Mouse (Mus musculus) spleen, adult 12 weeks (tissue): ENCODE measurements around the gene Btn2a2.

Experiments
- DNase-seq: peaks from one replicate; pipeline ENCODE4 v3.0.0; 2022; ENCODE audit warnings: low spot score

Gene Btn2a2

GRCm38 (mm10) chr13:23521703-23522102 lies 33.0 kb upstream of the Btn2a2 start:
- DNase-seq: peak; percentile 74

DNA sequence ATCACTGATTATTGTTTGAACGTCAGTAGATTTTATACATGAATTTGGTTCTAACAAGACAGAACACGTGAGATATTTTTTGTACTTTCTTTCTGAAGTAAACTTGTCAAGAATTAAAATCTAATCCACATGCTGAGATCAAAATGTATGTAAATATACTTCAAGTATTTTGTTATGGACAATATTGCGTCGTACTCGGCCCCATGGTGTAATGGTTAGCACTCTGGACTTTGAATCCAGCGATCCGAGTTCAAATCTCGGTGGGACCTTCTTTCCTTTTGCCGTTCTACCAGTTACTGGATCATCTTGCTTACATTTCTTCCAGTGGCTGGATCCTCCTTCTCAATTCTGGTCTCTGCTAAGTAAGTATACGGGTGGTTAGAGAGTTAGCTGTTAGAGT lies 30.8 kb upstream of the Btn2a2 start:
- peak; percentile 78 for DNase-seq

GRCm38 (mm10) chr13:23518885-23519284 lies 30.2 kb upstream of the Btn2a2 start:
- DNase-seq: peak; percentile 78

GRCm38 (mm10) chr13:23518295-23518603 lies 29.6 kb upstream of the Btn2a2 start:
- DNase-seq: no peak

DNA sequence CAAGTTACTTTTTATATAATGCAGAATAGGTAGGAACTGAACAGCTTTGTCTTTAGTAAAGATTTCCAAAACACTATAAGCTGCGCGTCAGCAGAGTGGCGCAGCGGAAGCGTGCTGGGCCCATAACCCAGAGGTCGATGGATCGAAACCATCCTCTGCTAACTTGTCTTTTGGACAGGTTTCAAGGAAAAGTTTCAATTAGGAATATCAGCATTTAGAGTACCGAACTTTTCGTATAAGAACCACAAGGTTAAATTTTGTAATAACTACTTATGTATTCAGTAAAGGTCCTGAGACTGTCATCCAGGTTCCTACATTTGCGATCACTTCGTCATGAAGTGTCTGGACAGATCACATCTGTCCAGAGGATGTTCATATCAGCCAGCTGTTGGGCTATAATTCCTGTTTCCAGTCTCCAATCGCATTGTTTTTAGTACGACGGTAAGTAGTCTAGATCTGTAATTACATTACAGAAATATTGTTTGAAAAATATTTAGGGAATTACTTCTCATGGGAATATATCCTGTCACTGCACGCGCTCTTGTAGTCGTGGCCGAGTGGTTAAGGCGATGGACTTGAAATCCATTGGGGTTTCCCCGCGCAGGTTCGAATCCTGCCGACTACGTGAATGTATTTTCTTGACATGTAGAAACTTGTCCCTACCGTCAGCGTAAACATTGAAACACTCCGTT lies 29.1 kb upstream of the Btn2a2 start:
- peak; percentile 92 for DNase-seq

DNA sequence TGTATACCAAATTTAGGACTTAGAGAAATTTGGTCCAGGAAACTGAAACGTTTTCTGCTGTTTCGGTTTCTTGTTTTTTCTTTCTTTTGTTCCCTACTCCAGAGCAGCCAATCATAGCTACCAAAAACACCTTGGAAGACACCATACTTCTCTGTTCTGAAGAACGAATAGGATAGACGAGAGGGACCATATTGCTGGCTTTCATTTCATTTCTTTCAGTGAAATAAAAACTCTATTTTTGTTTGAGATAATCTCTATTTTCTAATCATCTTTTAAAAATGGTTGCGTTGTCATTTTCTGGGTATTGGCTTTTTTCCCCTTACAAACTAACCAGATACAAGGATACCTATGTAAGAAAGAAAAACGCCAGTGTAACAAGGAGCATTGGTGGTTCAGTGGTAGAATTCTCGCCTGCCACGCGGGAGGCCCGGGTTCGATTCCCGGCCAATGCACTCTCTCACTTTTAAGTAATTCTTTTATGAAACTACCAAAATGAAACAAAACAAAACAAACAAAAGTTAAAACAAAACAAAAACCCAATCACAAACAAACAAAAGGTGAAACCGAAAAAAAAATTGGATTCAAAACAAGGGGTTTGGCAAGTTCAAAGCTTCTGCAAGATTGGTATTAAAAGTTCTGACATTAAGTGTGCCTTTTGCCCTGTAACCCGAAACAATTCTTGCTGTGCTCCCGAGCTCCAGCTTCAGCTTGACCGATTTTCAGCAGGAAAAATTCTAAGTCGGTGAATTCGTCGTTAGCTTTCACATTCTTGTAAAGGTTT lies 28.4 kb upstream of the Btn2a2 start:
- peak; percentile 68 for DNase-seq

DNA sequence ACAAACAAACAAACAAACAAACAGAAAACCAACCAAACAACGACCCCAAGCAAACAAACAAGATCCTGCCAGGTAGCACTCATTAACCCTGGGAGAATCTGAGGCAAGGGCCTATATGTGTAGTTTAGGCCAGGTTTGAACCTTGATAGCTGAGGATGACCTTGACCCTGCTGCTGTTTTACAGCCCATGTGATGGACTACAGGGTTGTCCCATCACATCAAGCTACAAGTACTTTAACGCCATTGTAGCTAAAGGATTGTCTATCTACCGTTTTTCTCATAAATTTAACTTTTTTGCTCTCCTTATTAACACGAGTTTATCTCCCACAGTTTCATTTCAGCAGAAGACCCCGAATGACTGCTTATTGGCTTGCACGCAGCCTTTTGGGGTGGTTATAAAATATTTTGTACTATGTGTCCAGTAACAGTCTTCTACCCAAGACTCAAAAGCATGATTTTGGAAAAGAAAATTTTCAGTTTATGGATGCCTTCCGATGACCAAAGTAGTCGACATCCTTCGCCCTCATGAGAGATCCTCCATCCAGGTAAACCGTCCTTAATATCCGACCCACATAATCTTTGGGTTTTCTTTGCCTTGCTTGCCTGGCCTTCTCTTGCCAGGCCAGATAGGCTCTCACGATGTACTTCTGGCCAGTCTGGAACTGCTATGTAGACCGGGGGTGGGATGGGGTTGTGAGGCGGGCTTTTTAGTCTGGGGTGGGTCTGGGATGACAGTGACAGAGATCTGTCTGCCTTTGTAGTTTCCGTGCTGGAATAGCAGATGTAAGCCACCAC lies 27.4 kb upstream of the Btn2a2 start:
- DNase-seq: no peak

DNA sequence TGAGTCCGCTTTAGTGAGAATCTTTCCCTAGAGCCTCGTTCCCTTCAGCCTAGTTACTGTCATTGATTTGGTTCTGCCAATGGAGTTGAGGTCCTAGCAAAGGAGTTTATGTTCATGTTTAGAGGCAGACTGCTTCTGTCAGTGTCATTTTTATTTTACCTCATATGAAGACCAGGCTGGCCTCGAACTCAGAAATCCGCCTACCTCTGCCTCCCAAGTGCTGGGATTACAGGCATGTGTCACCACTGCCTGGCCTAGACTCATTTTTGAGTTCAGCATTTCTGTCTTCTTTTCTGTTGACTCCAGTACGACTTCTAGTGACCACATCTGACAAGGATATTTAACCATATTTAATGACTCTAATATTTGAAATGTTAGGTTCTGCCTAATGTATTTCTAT lies 26.6 kb upstream of the Btn2a2 start:
- DNase-seq: no peak

GRCm38 (mm10) chr13:23513517-23513916 lies 24.9 kb upstream of the Btn2a2 start:
- DNase-seq: no peak

DNA sequence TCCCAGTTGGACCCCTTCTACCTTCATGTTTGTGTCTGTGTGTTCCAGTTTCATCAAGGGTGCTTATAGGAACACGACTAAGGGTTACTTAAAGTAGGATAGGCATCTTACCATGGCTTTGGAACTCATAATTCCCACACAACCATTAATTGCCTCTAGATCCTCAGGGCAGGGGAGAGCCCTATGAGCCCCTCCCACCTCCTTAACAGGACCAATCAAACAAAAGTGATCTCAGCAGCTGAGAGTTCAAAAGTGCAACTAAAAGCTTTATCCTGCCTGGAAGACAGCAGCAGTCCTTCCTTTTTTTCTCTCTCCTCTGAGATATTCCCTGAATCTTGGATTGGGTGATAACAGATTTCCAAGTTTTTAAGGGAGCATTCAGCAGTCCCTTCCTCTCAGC lies 21.5 kb upstream of the Btn2a2 start:
- DNase-seq: no peak

- DNase-seq: no peak
Measured at GRCm38 (mm10) chr13:23506819-23507515, 18.3 kb upstream of the Btn2a2 start.

DNA sequence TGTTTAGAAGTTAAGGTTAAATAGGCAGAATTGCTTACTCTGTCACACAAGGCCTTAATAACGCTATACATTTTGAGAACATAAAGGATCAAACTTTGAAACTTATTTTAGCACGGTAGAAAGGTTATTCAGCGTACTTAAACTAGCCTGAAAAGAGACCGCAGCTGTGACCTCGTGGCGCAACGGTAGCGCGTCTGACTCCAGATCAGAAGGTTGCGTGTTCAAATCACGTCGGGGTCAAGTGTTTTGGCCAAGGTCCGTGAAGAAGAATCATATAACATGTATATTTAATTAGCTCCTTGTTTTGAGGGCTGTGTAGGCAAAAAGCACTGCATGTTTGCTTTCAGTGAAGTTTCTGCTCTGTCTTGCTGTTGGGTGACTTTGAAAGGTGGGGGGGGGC lies 17.7 kb upstream of the Btn2a2 start:
- peak; percentile 44 for DNase-seq

DNA sequence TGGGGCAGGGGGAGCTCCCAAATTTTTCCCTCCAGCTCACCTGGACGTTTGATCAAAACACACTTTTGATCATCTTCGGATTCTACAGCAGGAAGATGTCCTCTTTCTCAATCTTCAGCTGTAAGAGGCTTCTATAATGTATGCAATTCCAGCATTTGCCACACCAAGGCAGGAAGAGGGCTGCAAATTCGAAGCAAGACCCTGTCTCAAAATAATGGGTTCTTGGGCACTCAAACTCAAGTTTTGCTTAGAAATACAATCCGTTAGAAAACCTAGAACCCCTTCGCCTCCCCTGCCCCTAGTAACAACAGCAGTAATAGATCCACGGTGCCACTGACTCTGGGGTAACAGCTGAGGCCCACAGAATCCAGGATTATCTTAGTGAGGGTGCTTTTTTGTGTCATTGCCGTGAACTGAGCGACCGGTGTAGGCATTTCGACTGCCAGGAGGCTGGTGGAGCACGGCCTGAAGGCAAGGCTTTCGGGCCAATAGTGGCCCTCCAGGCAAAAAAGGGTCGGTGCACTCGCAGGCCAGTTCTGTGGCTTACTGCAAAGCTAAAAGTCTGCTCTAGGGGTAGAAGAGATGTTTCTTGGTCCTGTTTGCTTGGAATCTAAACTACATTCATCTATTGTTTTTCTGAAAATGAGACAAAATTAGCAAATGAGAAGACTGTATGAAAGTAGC lies 17.1 kb upstream of the Btn2a2 start:
- DNase-seq: no peak

DNA sequence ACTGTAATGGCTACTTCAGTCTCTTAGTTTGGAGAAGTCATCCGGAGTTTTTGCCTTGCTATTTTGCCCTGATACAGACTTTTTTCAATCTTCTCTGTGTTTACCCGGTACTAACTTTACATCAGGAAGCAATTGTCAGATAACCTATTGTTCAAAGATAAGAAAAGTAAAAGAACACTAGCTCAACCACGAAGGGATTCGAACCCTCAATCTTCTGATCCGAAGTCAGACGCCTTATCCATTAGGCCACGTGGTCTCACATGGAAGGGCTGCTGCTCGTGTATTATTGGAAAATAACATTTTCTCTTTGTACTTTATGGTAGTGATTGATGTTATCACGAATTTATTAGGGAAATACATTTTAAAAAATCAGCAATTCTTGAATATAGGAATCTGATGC lies 15.1 kb upstream of the Btn2a2 start:
- no peak for DNase-seq

- DNase-seq: no peak
Measured at GRCm38 (mm10) chr13:23502916-23503315, 14.3 kb upstream of the Btn2a2 start.

DNA sequence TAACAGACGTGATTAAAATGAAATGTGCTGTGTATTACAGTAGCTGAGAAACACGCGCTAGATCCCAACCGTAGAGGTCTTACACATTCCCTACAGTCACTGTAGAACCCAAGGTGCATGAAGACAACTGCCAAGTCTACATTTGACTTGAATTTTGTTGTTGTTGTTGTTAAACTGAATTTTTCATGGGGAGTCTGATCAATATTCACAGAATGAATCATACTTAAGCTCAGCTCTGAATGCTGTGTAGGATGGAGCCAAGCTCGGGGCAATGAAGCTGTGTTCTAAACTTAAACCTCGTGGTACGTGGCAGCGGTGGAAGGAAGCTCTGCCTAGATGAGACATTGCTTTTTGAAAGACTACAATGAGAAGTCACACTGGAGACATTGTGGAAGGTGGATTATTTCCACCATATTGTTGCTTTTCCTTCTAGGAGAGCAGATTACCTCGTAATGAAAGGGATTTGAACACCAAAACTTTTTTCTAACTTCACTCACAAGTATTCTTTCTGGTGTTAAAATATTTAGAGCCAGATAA lies 13.4 kb upstream of the Btn2a2 start:
- no peak for DNase-seq

DNA sequence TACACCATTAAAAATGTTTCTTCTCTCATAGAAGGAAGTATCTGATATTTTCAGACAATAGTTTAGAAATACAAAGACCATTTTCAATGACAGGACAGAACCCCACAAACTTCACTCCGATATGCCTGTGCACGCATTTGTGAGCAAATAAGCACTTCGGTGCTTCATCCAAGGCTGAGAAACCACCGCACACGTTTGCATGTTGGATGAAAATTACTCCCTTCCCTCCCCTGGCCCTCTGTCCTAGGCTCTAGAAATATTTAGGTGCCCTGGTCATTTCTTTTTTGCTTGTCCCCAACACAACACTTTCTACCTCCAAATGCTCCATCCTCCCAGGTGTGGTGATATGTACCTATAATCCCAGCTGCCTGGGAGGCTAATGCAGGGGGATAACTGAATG lies 12.9 kb upstream of the Btn2a2 start:
- no peak for DNase-seq

GRCm38 (mm10) chr13:23500424-23501200 lies 12.0 kb upstream of the Btn2a2 start:
- DNase-seq: peak; percentile 63

DNA sequence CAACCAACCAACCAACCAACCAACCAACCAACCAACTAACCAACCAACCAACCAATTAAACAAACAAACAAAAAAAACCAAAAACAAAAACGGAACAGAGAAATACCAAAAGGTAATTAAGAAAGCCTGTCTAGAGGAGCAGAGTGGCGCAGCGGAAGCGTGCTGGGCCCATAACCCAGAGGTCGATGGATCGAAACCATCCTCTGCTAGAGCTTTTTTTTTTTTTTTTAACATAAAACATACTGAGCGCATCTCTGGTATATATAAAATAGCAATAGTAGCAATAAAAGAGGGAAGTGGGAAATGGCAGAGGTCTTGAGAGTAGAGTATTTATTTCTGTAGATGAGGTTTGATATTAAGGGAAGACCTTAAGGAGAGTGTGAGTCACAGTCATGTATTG lies 11.3 kb upstream of the Btn2a2 start:
- DNase-seq: no peak

GRCm38 (mm10) chr13:23498653-23499052 lies 10.0 kb upstream of the Btn2a2 start:
- no peak for DNase-seq
